Mouse (Mus musculus) MEL (cell line): Measurements from ENCODE around the gene Cdk12. TPM values are rescaled to one million over a fixed set of nuclear protein-coding genes. Genes with fewer than 3 reads are reported as not detected.

Source experiments
- DNase-seq: peaks from one replicate; pipeline ENCODE4 v3.0.0; 2011; ENCODE audit warnings: low read depth, low spot score
- H3K27ac ChIP-seq: 2 replicates; pipeline ENCODE4 v1.5.1; 2012; ENCODE audit warnings: low read depth, mild to moderate bottlenecking, control low read depth, low read length, moderate library complexity; ENCODE audit not compliant: control insufficient read depth
- H3K27me3 ChIP-seq, 2 experiments: fragments of 150-350 bp in 1 of 2; sonication (generic) in 1 of 2; 2 replicates each; pipeline ENCODE4 v1.6.1; 2012; ENCODE audit warnings: low read length in 2 of 2, mild to moderate bottlenecking in 2 of 2, improper control_type of control experiment in 1 of 2, moderate library complexity in 1 of 2; ENCODE audit not compliant: insufficient read depth in 2 of 2, control insufficient read depth in 1 of 2
- H3K36me3 ChIP-seq, 2 experiments: 2 replicates each; pipeline ENCODE4 v1.6.1; 2012 to 2014; ENCODE audit warnings: low read length in 2 of 2, improper control_type of control experiment in 1 of 2, inconsistent platforms in 1 of 2, mild to moderate bottlenecking in 1 of 2; ENCODE audit not compliant: insufficient read depth in 2 of 2, control insufficient read depth in 1 of 2
- H3K4me1 ChIP-seq, 2 experiments: fragments of 150-350 bp in 1 of 2; sonication (generic) in 1 of 2; 2 replicates each; pipeline ENCODE4 v1.6.1; 2012; ENCODE audit warnings: low read length in 2 of 2, improper control_type of control experiment in 1 of 2, mild to moderate bottlenecking in 1 of 2; ENCODE audit not compliant: insufficient read depth in 2 of 2, control insufficient read depth in 1 of 2
- H3K4me3 ChIP-seq, 2 experiments: fragments of 150-350 bp in 1 of 2; sonication (generic) in 1 of 2; 2 replicates each; pipeline ENCODE4 v1.5.1; 2012; ENCODE audit warnings: low read depth in 2 of 2, low read length in 2 of 2, mild to moderate bottlenecking in 2 of 2, moderate library complexity in 2 of 2, control low read depth in 1 of 2, improper control_type of control experiment in 1 of 2; ENCODE audit not compliant: control insufficient read depth in 1 of 2, insufficient read depth in 1 of 2
- H3K79me2 ChIP-seq: 2 replicates; pipeline ENCODE4 v1.6.1; 2012; ENCODE audit warnings: mild to moderate bottlenecking, low read length, moderate library complexity; ENCODE audit not compliant: control insufficient read depth, poor library complexity, insufficient read depth
- H3K9ac ChIP-seq: 2 replicates; pipeline ENCODE4 v1.6.1; 2012; ENCODE audit warnings: low read depth, mild to moderate bottlenecking, control low read depth, low read length, moderate library complexity; ENCODE audit not compliant: control insufficient read depth, poor library complexity, severe bottlenecking
- H3K9me3 ChIP-seq: fragments of 150-350 bp; sonication (generic); replicated peaks from 2 replicates; pipeline ENCODE4 v1.6.1; 2012; ENCODE audit warnings: mild to moderate bottlenecking, low read length, improper control_type of control experiment, moderate library complexity; ENCODE audit not compliant: insufficient read depth
- CHD1 ChIP-seq: IDR thresholded peaks from 2 replicates; pipeline ENCODE4 v1.6.1; 2012; ENCODE audit warnings: low read depth, mild to moderate bottlenecking, inconsistent platforms, low read length, improper control_type of control experiment
- CHD2 ChIP-seq: IDR thresholded peaks from 2 replicates; pipeline ENCODE4 v1.6.1; 2011; ENCODE audit warnings: low read length, improper control_type of control experiment
- ELF1 ChIP-seq: IDR thresholded peaks from 2 replicates; pipeline ENCODE4 v1.6.1; 2014; ENCODE audit warnings: low read depth, mild to moderate bottlenecking, inconsistent platforms, low read length, improper control_type of control experiment, moderate library complexity
- GABPA ChIP-seq: IDR thresholded peaks from 2 replicates; pipeline ENCODE4 v1.6.1; 2012; ENCODE audit warnings: low read depth, mild to moderate bottlenecking, inconsistent platforms, low read length, improper control_type of control experiment, moderate library complexity
- GATA1 ChIP-seq: IDR thresholded peaks from 2 replicates; pipeline ENCODE4 v1.6.1; 2011; ENCODE audit warnings: low read depth, low read length, improper control_type of control experiment
- HCFC1 ChIP-seq: IDR thresholded peaks from 2 replicates; pipeline ENCODE4 v1.6.1; 2012; ENCODE audit warnings: low read depth, mild to moderate bottlenecking, inconsistent platforms, low read length, improper control_type of control experiment, moderate library complexity
- JUND ChIP-seq: IDR thresholded peaks from 2 replicates; pipeline ENCODE4 v1.6.1; 2011; ENCODE audit warnings: low read depth, mild to moderate bottlenecking, improper control_type of control experiment, low read length
- KAT2A ChIP-seq: conservative IDR thresholded peaks from 2 replicates; pipeline ENCODE4 v1.6.1; 2012; ENCODE audit warnings: low read depth, low read length, improper control_type of control experiment, inconsistent platforms
- MEF2A ChIP-seq: IDR thresholded peaks from 2 replicates; pipeline ENCODE4 v1.6.1; 2014; ENCODE audit warnings: low read depth, mild to moderate bottlenecking, inconsistent platforms, low read length, improper control_type of control experiment; ENCODE audit not compliant: poor library complexity, insufficient replicate concordance, severe bottlenecking; ENCODE audit errors: extremely low read depth
- MXI1 ChIP-seq: IDR thresholded peaks from 2 replicates; pipeline ENCODE4 v1.6.1; 2011; ENCODE audit warnings: mild to moderate bottlenecking, low read depth, low read length, improper control_type of control experiment
- MYB ChIP-seq: IDR thresholded peaks from 2 replicates; pipeline ENCODE4 v1.6.1; 2011; ENCODE audit warnings: mild to moderate bottlenecking, low read depth, low read length, improper control_type of control experiment
- MYC ChIP-seq: IDR thresholded peaks from 2 replicates; pipeline ENCODE4 v1.6.1; 2011; ENCODE audit warnings: low read depth, mild to moderate bottlenecking, low read length, improper control_type of control experiment, moderate library complexity
- POLR2A ChIP-seq, 2 experiments: IDR thresholded peaks; 2 replicates each; pipeline ENCODE4 v1.6.1; 2011 to 2012; ENCODE audit warnings: low read length in 2 of 2, mild to moderate bottlenecking in 2 of 2, control low read depth in 1 of 2, improper control_type of control experiment in 1 of 2, low read depth in 1 of 2, moderate library complexity in 1 of 2; ENCODE audit not compliant: control insufficient read depth in 1 of 2, insufficient read depth in 1 of 2, poor library complexity in 1 of 2
- POLR2AphosphoS2 ChIP-seq: IDR thresholded peaks from 2 replicates; pipeline ENCODE4 v1.6.1; 2011; ENCODE audit warnings: low read length, improper control_type of control experiment
- TBP ChIP-seq: IDR thresholded peaks from 2 replicates; pipeline ENCODE4 v1.8.0; 2011; ENCODE audit warnings: low read depth, low read length, improper control_type of control experiment
- TCF12 ChIP-seq: IDR thresholded peaks from 2 replicates; pipeline ENCODE4 v1.6.1; 2014; ENCODE audit warnings: low read depth, mild to moderate bottlenecking, inconsistent platforms, low read length, improper control_type of control experiment, moderate library complexity
- UBTF ChIP-seq: IDR thresholded peaks from 2 replicates; pipeline ENCODE4 v1.6.1; 2012; ENCODE audit warnings: low read depth, mild to moderate bottlenecking, inconsistent platforms, low read length, improper control_type of control experiment, moderate library complexity, borderline replicate concordance; ENCODE audit not compliant: insufficient read depth
- ZMIZ1 ChIP-seq: IDR thresholded peaks from 2 replicates; pipeline ENCODE4 v1.6.1; 2012; ENCODE audit warnings: low read depth, mild to moderate bottlenecking, inconsistent platforms, low read length, improper control_type of control experiment, moderate library complexity
- polyA plus RNA-seq, 2 experiments: library from polyadenylated mRNA; stranded (reverse) in 1 of 2; unstranded in 1 of 2; fragments of >175 nt in 1 of 2; fragments of >200 nt in 1 of 2; gene quantifications; 2 replicates each; pipeline versions ENCODE4 v1.2.1 to v1.2.4; 2012; ENCODE audit warnings: low replicate concordance in 2 of 2, low read depth in 1 of 2; ENCODE audit not compliant: insufficient read length in 2 of 2, insufficient read depth in 1 of 2, missing spikeins in 1 of 2
- total RNA-seq: library from RNA; depleted of rRNA; stranded (reverse); fragments of 300-350 nt; gene quantifications from 2 replicates; pipeline ENCODE4 v1.2.3, GENCODE M21; 2012

The Cdk12 gene
- total and polyA plus RNA-seq, 3 experiments, result 34.3 to 45.5 (median 34.6) TPM

GRCm38 (mm10) chr11:98270466-98270865, 67.6 kb downstream of the Cdk12 start:
- Histone ChIP-seq H3K27me3 (no peaks in the 10 kb centered on the region), H3K27ac (no peak overlapping the region), H3K36me3 (peaks cover 0 to 26% of the 10 kb centered on the region in 2 experiments; a peak in 2 of 4 replicates), H3K4me3 (no peak overlapping the region), H3K79me2 (no peaks in the 10 kb centered on the region), H3K4me1 (no peaks in the 10 kb centered on the region), H3K9me3 (no peaks in the 10 kb centered on the region), H3K9ac (no peak overlapping the region)
- TF ChIP-seq TCF12 (no peak), CHD1 (no peak), CHD2 (no peak), GABPA (no peak), UBTF (no peak), POLR2A (IDR thresholded peaks at IDR 0.05; ENCODE audit: control insufficient read depth in 1 of 2, insufficient read depth in 1 of 2, low read depth in 1 of 2, low read length in 2 of 2, poor library complexity in 1 of 2) (no peak), POLR2AphosphoS2 (no peak), TBP (no peak)
- no peak for DNase-seq

- Histone ChIP-seq H3K4me1 (no peaks in the 10 kb centered on the region), H3K79me2 (no peaks in the 10 kb centered on the region), H3K4me3 (no peak overlapping the region)
- TF ChIP-seq GATA1, result no peak
- no peak for TF ChIP-seq POLR2AphosphoS2
- TF ChIP-seq MEF2A, result no peak
- no peak for TF ChIP-seq CHD2
- TF ChIP-seq JUND, result no peak
- no peak for TF ChIP-seq MYB
- no peak for TF ChIP-seq TBP
- no peak for TF ChIP-seq HCFC1
- no peak for TF ChIP-seq MXI1
- no peak for TF ChIP-seq MYC
- TF ChIP-seq ELF1, result no peak
- no peak for TF ChIP-seq ZMIZ1
- TF ChIP-seq KAT2A, result no peak
- TF ChIP-seq, all 39 proteins: peak for 0
- no peak overlapping the region for H3K27ac ChIP-seq
- H3K9ac ChIP-seq, result no peak overlapping the region
- H3K36me3 ChIP-seq, result no peaks in the 10 kb centered on the region; a peak in 1 of 4 replicates
- no peak for DNase-seq
- H3K27me3 ChIP-seq, result no peaks in the 10 kb centered on the region
- H3K9me3 ChIP-seq, result no peaks in the 10 kb centered on the region
Observed at GRCm38 (mm10) chr11:98283740-98284139, 80.9 kb downstream of the Cdk12 start.
